16 mouse cellular contexts compared by ENCODE assay signal in genomic region chr15:80124651-80125050, GRCm38 (mm10). TPM values are rescaled to one million over a fixed set of nuclear protein-coding genes. Genes with fewer than 3 reads are reported as not detected.
"Had no signal": no experiment of that assay in that cellular context is flagged by ENCODE, and none has a peak within 500 bp of the region (broad histone marks: within the 10 kb centered on the region; RNA-seq: fewer than 3 reads in every experiment).

No protein-coding gene starts in this region.

- H3K27me3 ChIP-seq: limb, embryonic 12.5 days; liver, embryonic 15.5 days; megakaryocyte, embryonic 14.5 days; neural tube, embryonic 13.5 days; stomach, embryonic 15.5 days had no signal

- H3K36me3 ChIP-seq: limb, embryonic 12.5 days; liver, embryonic 15.5 days; neural tube, embryonic 13.5 days; stomach, embryonic 15.5 days had no signal

- H3K9me3 ChIP-seq: limb, embryonic 12.5 days; liver, embryonic 15.5 days; megakaryocyte, embryonic 14.5 days; neural tube, embryonic 13.5 days; stomach, embryonic 15.5 days had no signal

- DNase-seq: layer of hippocampus, adult 9-11 months; layer of hippocampus, postnatal 36 days; right cerebral cortex, postnatal 14 days had no signal

- ATAC-seq: hindbrain, embryonic 16.5 days; inflammation-experienced regulatory T-cells, adult 6 months; lung, postnatal 0 days; midbrain, embryonic 16.5 days had no signal

- H3K4me1 ChIP-seq: neural tube, embryonic 13.5 days; stomach, embryonic 15.5 days had no signal

- H3K9ac ChIP-seq: limb, embryonic 12.5 days; liver, embryonic 15.5 days; neural tube, embryonic 13.5 days; stomach, embryonic 15.5 days had no signal

- H3K27ac ChIP-seq: kidney, postnatal 0 days; liver, embryonic 15.5 days; macrophage; neural tube, embryonic 13.5 days; stomach, embryonic 15.5 days had no signal

- H3K4me2 ChIP-seq: limb, embryonic 12.5 days; liver, embryonic 11.5 days; liver, embryonic 15.5 days; midbrain, embryonic 11.5 days; neural tube, embryonic 13.5 days; stomach, embryonic 15.5 days had no signal

- H3K4me3 ChIP-seq: limb, embryonic 12.5 days; liver, embryonic 15.5 days; megakaryocyte, embryonic 14.5 days; neural tube, embryonic 13.5 days; stomach, embryonic 15.5 days had no signal

RNA-seq across cellular contexts. Expression of gene Mgat3, which starts 48.9 kb away (rescaled TPM):
- polyA plus RNA-seq: inflammation-experienced regulatory T-cells, adult 6 months had no signal
